Mouse (Mus musculus) erythroblast, adult 5-6 weeks (primary cell): ENCODE data around the gene Cpne9. TPM values are rescaled to one million over a fixed set of nuclear protein-coding genes. Genes with fewer than 3 reads are reported as not detected.
A peak's percentile ranks its signal among the peaks of the same experiment; 100 is the strongest.

Experiments
- ATAC-seq: replicated peaks from 2 replicates; pipeline ENCODE4 v1.8.0; 2016; ENCODE audit warnings: moderate number of reproducible peaks, mild to moderate bottlenecking, moderate TSS enrichment, inconsistent platforms; ENCODE audit not compliant: poor library complexity, low FRiP score, severe bottlenecking
- total RNA-seq, 2 experiments: library from RNA; stranded (forward) in 1 of 2; stranded (reverse) in 1 of 2; fragments of 150-400 nt in 1 of 2; fragments of 200-764, 138-1000 nt in 1 of 2; gene quantifications; 2 replicates each; pipeline versions ENCODE4 v1.2.3 to v1.2.4; 2015 to 2017; ENCODE audit warnings: low replicate concordance in 2 of 2

Cpne9 gene
- total RNA-seq (2015; ENCODE audit: low replicate concordance) (0.42 TPM in 1 of 2 replicates, not detected in the other), total RNA-seq (2017; ENCODE audit: low replicate concordance) (0.51 and 2.1 TPM in 2 replicates)

DNA sequence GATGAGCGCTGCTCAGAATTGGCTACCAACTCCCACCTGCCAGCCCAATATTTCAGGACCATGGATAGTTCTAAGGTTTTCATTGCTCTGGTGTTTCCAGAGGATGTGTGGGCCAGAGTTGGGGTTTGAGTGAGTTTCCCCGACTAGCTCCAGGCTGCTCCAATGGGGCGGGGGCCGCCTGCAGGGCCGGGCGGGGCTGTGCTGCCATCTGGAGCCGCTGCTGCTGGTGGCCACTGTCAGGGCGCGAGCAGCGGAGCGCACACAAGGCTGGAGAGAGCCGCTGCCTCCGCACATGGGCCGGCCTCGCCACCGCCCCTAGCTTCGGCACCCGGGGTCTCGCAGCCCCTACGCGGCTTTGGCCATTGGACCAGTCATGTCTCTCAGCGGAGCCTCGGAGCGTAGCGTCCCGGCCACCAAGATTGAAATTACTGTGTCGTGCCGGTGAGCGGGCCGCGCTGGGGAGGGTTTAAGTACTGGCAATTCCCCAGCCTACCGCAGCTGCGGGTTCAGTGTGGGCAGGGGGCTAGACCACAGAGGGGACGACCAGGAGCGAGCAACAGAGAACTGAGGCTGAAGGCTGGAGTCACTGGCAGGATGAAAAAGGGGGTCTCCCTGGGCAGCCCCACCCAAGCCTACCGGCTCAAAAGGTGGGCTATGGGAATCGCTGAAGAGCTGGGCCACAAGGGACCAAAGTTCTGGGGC is at the start of gene Cpne9:
Cpne9 (plus strand) TSS at position 207 of the 702 bp plus-strand sequence.
- ATAC-seq: no peak

DNA sequence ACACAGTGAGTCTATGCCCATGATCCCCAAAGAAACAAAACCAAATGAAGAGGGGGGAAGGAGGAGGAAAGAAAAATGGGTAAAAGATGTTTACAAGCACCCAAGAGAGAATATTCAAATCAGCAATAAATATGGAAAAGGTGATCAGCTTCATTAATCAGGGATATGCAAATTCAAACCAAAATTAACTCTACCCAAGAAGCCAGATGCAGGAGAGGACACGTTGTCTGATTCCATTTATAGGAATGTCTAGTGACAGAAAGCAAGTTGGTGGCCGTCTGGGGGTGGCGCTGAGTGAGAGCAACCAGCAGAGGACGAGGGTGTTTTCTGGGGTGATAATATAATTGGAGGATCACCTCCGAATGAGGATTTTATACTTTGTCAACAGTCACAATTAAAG is 47.0 kb upstream of the Cpne9 start:
- no peak for ATAC-seq

DNA sequence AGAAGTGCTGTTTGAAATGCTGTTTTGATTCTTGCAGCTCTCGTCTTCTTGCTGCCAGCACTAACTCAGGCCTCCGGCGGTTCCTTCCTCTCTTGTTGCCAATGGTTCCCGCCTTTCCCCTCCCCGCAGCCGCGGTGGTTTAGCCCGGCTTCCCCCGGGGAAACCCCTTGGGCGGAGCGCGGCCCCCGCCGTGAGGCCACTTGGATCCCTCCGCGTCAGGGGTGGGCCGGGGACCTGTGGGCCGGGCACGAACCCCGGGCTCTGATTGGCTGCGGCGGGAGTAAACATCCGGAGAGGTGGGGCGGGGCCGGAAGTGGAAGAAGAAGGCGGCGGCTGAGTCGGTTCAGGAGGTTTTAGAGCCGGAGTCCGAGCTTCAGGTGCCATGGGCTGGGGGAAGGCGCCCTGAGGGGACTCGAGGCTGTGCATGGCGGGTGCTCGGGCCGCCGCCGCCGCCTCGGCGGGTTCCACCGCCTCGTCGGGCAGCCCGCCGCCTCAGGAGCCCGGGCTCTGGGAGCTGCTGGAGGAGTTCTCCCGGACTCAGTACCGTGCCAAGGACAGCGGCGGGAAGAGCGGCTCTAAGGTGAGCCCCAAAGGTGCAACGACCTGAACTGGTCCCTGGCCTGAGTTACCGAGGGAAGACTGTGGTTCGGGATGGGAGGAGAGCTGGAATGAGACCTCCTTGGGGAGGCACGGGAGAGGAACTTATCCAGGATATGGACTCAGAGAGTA is 44.4 kb upstream of the Cpne9 start, which contains the start of gene Mtmr14:
Mtmr14 (plus strand) TSS at position 302 of the 729 bp plus-strand sequence.
- ATAC-seq: peak; percentile 97

DNA sequence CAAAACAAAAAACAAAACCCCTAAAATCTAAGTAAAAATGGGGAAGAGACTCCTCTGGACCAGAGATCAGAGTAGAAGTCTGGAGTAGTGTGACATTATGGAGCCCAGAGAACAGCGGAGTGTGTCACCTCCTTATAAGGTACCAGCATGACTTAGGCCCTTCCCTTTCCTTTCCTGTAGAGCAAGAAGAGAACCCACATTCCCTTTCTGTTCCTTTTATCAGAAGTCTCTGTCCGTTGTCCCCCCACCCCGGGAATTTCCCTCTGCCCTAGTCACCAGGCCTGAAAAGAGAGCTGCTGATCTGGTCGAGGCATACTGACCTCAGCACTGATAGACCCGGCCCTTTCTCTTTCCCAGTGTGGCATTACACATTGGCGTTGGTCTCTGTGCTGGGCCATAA is 43.7 kb upstream of the Cpne9 start:
- ATAC-seq: peak; percentile 17; the same call in 1 of the 2 replicates

DNA sequence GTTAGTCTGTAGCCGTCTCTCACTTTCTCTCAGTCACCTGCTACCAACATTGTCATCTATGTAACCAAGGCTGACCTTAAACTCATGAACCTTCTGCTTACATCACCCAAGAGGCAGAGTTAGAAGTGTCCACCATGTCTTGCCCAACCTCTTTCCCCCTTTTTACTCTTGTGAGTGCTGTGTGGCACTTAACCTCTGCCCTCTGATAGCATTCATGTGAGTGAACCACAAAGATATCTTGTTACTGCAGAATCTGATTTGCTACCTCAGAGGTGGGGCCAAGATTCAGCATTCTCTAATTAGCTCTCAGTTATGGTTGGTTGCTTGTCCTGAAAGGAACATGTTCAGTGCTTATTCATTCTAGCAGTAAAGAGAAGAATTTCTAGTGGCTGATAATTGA is 39.4 kb upstream of the Cpne9 start:
- no peak for ATAC-seq

DNA sequence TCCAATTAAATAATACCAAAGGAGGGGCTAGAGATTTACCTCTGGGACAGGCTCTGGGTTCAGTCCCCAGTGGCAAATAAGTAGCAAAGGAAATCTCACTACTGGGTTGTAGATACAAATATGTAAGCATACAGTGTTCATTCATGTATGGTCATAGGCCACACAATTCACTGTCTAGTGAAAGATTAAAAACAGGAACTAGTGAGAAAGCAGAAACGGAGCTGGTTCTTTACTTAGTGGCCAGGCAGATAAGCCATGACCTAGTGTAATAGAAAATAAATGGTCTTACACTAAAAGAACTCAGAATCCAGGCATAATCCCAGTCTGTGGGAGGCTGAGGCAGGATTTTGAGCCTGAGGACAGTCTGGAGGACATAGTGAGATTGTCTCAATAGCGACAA is 36.5 kb upstream of the Cpne9 start:
- ATAC-seq: no peak

DNA sequence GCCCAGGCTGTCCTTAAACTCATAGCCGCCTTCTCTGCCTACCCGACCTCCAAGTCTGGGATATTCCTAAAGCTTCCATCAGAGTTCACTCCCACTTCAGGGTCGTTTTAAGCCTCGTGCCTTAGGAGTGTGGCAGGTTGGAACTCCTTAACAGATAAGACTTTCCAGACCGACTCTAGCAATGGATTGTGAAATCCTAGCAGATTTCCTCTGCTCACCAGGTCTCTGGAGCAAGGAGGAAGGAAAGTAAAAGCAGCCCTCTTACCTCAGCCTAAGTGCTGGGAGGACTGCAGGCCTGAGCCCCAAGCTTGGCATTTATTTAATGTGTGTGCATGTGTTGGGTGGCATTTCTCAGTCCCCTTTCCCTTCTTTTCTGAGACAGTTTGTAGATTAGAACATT is 31.3 kb upstream of the Cpne9 start:
- ATAC-seq: no peak

DNA sequence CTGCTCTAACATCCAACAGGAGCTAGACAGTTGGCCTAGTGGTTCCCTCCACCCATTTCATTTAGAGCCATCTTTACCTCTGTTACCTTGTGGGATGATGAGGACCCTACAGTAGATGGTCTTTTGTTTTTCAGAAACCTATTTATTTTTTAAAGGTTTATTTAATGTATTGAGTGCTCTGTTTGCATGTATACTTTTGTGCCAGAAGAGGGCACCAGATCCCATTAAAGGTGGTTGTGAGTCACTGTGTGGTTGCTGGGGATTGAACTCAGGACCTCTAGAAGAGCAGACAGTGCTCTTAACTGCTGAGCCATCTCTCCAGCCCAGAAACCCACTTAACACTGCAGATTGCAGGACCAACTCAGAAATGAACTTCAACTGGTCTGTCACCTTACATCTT is 30.2 kb upstream of the Cpne9 start:
- no peak for ATAC-seq

DNA sequence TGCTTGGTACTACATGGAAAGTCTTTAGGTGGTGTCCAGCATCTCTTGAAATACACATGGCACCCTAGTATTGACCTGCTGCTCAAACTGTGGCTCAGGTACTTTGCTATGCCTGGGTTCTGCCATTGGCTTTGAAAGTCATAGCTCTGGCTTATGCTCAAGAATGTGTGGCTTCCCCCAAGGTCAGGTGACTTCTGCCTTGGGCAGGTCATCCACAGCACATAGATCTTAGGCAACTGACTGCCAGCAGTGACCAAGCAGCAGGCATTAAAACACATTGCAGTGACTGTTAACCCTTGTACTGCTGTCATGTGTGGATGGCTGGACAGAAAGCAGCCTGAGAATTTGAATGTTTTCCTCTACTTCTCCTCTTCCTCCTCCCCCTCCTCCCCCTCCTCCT is 27.2 kb upstream of the Cpne9 start:
- ATAC-seq: no peak

DNA sequence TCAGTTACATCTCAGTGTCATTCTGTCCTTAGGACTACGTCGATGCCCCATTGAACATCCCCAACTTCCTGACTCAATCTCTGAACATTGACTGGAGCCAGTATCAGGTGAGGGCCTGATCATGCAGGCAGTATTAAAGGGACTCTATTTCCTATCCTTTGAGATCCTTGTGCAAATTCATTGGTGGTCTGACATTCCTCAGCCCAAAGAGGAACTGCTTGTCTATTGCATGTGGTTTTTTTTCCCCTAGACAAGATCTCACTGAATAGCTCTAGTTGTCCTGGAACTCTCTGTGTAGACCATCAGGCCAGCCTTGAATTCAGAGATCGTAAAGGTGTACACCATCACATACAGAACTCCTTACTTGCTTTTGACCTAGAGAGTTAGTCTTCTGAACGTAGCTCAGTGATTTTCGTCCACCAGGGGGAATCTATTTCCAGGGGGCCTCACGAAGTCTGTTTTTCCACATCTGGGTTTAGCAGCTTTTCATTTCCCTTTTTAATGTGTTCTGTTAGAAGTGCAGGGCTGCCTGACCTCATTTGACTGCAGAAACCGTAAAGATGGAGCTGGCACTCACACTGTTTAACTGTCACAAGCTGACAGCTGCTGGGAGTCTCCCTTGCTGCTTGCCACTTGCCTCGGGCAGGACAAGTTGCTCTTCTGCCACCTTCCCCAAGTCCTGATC is 20.8 kb upstream of the Cpne9 start:
- no peak for ATAC-seq

DNA sequence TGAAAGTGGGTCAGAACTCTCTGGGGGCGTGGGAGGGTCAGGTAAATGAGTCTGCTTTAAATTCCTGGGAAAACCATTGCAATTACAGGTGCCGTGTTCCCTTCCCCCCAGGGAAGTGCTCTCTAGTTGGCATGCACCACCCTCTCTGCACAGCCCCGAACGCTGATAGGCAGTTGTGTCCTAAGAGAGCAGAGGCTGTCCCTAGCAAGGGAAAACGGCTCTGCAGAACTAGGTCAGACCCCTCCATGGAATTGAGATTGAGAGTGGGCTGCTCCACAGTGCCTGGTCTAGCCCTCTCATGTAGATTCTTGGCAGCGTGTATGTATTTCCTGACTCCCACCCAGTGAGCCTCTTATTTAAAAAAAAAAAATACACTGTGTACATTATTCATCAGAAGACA is 18.6 kb upstream of the Cpne9 start:
- ATAC-seq: no peak

DNA sequence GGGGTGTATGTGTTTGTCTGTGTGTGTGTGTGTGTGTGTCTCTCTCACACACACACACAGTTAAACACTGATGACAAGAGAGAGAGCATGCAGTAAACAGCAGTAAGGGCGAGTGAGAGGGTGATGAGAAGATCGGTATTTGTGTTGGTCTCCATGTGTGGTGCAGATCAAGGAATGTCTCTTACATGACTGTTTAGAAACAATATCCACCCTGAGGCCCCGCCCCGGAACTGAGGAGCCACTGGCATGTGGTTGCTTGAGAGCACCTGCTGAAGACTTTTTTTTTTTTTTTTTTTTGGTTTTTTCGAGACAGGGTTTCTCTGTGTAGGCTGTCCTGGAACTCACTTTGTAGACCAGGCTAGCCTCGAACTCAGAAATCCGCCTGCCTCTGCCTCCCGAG is 17.7 kb upstream of the Cpne9 start:
- no peak for ATAC-seq

DNA sequence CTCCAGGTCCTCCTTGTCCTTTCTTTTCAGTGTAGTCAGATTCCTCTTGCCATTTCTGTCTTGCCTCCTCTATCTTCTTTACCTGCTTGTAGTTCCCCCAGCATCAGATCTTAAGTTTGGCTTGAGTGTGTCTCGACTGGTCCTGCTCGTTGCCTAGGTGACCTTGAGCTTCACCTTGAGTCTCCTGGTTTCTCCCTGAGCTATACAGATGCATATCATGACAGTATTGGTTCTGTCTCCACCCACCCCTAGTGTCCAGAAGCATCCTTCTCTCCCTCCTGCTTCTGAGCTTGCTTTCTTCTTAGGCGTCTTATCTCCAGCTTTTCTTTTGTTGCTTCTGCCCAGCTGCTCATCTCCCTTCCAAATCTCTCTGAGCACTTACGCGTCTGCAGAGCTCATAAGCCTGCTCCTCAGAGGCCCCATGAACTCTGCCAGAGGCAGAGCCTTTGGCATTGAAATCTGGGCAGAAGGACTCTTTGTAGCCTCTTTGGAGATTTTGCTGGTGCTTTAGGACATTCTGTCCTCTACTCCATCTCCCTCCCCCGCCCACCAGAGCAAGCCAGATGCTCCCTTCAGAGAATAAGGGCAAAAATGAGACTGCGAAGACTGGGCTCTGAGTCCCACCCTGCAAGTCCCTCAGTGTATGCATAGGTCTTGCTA is 15.0 kb upstream of the Cpne9 start:
- ATAC-seq: no peak

DNA sequence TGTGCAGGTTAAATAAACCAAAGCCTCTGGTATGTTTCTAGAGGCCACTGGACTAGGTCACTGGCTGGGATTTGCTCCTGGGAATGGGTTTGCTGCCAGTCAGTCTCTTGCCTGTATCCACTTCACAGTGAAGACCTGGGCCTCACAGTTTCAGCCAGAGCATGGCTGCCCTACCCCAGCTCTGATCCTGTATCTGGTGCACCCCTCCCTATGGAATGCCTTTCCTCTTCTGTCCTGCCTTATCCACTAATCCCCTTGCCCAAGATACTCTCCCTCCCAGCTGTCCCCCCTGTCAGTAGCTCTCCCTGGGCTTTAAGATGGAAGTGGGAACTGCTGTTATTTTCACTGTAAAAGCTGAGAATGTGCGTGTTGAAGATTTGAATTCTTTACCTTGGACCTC is 14.1 kb upstream of the Cpne9 start:
- ATAC-seq: no peak

DNA sequence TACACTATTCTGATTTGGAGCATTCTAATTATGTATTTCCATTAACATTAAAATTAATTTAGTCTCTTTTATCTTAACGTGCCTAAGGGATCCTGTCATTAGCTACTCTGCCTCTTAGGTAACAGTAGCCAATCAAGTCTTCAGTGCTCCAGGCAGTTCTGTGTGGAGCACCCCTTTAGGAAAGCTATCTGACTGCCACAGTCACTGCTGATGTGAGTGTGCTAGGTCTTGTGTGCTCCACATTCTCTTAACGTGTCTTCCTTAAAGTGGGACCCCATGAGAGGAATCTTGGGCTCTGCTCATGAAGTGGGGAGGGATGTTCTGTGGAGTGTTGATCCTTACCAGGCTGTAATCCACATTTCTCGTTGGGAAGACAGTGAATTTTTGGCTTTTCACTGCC is 9.7 kb upstream of the Cpne9 start:
- no peak for ATAC-seq

DNA sequence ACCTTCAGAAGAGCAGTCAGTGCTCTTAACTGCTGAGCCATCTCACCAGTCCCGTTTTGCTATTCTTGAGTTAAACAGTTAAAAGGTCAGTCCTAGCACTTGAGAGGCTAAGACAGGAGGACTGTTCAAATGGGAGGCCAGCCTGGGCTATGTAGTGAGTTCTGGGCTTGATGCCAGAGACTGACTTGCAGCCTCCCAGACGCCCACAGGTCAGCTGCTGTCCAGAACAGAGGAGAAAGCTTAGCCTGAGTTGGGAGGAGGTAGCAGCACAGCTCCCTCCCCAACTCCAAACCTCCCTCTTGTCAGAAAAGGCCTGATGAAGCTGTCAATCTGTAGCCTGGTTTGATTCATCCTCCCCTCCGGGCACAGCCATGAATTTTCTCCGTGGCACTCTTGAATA is 5.3 kb upstream of the Cpne9 start:
- ATAC-seq: no peak

DNA sequence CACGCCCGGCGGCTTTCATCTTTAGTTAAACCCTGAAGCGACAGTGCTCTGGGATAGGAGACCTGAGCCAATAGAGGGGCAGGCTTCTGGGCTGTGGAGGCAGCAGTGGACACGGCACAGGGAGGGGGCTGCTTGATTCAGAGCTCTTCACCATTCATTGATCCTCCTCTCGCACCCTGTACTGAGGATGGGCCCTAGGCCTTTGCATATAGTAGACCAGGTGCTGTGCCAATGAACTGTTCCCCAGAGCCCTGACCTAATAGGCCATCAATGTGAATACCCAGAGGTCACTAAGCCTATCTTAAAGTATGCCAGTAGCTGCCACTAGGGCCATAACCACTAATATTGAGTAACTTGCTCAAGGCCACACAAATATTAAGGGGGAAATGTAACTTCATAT is 431 bp upstream of the Cpne9 start:
- ATAC-seq: no peak

DNA sequence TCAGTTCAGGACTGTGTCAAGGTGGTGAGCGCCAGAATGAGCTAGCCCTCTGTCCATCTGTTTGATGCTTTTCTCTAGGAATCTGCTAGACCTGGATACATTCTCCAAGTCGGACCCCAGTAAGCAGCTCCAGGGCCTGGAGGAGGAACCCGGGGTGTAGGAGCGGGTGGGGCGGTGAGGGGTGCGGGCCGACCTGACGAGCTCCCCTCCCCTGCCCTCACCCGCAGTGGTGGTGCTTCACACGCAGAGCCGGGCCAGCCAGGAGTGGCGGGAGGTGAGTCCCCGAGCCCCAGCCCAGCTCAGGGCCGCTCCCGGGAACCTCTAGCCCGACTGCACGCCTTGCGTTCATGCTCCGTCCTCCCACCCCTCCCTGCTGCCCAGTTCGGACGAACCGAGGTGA is 862 bp downstream of the Cpne9 start:
- no peak for ATAC-seq

DNA sequence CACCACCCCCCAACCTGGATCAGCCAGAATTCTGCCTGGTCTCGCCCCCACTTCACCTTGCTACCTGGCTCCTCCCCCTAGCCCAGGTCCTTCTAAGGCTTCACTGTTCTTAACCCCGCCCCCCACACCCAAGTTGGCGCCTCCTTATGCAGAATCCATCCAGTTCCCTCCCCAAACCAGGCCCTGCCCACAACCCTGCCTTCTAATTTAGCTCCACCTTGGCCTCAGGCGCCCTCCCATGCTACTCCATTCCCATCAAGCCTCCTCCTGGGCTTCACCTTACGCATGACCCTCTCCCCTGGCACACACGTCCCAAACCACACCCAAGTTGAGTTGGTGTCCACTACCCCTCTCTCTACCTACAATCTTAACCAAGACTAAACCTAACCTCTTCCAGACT is 1.4 kb downstream of the Cpne9 start:
- no peak for ATAC-seq

DNA sequence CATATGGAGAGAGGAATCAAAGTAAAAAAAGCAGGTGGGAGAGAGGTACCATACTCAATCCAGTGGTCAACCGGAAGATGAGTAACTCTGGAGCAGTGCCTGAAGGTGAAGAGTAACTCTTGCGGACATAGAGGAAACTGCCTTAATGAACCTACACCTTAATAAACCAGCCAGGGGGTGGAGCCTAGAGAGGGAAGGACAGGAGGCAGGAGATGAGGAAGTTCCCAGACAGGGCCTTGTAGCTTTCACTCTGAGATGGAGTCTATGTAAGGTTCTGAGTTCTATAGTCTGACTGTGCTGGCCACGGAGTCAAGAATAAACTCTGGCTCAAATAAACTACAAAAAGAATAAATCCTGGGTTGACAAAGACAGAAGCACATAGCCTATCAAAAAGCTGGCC is 2.8 kb downstream of the Cpne9 start:
- no peak for ATAC-seq
